Mouse (Mus musculus): Measurements from ENCODE around the gene Fry. TPM values are rescaled to one million over a fixed set of nuclear protein-coding genes. Genes with fewer than 3 reads are reported as not detected.

Gene Fry
- total RNA-seq, 2 experiments from 2014 or later, result 59.8 to 70.0 TPM

DNA sequence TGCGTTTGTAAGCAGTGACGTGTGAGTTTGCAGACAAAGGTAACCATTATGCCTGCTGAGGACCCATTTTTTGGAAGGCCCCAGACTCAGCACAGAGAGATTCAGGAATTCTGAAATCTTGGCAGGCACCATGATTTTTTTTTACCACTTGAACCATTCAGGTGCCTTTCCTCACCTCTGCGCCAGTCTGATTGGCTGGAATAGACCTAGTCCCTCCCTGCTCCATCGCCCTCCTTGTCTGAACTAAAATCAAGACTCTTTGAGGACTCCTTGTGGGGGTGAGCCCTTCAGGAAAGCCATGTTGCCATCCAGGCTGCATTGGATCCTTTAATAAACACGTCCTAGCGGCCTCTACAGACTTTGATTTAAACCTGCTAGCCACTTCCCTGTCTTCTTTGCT is 103.4 kb downstream of the Fry start:
- no peak for DNase-seq (ENCODE audit: low spot score)

DNA sequence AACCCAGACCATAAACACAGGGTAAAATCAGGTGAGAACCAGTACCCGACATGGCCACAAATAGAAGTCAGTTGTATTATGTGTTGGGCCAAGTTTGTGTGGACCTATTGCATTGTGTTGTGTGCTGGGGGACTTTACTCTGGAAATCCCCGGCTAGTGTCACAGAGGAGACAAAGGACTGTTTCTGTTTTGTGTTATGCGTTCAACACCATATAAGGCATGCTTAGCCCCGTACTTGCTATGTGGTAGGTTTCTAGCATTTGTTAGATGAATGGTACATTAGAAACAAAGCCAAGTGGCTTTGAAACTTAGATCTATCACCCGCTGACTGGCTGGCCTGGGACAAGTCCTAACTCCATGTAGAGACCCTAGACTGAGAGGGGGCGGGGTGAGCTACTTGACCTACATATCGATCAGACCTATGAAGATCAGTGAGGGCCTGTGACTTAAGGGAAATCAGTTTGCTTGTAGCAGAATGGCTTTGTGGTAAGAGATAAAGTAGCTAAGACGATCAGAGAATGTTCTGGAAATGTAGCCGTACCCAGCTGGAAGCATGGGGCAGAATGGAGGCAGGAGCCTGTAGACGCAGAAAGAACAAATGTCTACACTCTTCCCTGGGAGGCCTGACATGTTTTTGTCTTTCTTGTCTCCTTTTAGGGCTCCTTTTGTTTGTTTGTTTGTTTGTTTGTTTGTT is 105.2 kb downstream of the Fry start:
- no peak for DNase-seq (ENCODE audit: low spot score)

DNA sequence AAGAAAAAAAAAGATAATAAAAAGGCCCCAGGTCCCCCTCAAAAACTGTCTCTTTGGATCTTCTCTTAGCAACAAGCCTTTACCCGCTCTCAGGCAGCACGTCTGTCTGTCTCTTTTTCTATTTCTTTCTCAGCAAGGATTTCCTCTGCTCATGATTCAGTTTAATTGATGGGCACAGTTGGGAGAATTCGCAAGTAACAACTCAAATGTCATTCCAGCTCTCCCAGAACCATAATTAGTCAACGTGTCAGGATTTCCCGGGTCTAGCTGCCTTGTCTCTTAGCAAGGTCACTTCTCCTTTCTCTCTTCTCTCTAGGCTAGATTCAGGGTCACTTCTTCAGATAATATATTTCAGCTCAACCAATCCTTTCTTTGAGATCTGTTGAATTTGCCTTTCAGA is 110.6 kb downstream of the Fry start:
- no peak for DNase-seq (ENCODE audit: low spot score)

DNA sequence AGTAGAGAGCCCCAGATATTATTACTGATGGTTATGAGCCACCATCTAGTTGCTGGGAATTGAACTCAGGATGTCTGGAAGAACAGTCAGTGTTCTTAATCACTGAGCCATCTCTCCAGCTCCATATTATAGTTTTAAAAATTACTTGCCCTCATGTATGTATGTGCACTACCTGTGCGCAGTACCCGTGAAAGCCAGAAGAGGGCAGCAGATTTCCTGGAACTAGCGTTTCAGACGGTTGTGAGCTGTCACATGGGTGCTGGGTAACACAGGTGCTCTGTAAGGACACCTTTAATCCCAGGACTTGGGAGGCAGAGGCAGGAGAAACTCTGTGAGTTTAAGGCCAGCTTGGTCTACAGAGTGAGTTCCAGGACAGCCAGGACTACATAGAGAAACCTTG is 111.3 kb downstream of the Fry start:
- DNase-seq (ENCODE audit: low spot score), result no peak

DNA sequence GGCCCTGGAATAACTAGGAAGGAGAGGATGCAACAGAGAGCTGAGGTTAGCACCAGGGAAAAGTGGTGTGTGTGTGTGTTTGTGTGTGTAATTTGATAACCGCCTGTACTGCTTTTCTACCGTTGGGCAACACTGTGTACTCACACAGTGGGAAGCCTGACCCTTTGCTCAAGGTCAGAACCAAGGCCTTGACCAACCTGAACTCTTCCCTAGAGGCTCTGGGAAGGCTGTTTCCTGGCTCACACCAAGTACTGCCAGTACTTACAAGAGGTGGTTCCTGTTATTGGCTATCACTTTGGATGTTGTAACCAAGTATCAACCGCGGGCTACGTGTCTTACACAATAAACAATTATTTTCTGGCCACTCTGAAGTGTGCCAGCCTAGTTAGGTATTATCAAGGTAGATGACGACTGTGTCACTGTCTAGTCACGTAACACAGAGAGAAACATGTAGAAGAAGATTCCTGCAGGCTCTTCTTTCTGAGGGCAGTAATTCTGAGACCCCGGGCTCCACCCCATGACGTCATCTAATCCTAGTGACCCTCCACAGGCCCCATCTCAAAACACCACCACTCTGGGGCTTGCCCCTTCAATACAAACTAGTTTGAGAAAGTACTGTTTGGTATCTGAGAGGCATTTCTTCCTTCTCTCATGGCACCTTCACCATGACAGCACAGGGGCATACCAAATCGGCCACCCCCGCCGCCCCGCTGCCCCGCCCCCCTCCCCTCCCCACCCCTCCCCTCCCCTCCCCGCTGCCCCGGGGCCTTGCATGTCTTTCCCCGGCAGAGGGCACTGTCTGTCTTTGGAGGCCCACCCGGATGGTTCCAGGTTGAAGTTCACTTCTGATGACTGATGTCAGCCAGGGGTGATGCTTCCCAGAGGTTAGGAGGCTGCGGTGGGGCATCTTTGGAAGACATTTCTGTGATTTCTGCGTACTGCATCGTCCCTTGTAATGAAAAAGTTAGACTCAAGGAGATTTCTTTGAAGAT is 114.0 kb downstream of the Fry start:
- peak; percentile 11 for DNase-seq (ENCODE audit: low spot score)

DNA sequence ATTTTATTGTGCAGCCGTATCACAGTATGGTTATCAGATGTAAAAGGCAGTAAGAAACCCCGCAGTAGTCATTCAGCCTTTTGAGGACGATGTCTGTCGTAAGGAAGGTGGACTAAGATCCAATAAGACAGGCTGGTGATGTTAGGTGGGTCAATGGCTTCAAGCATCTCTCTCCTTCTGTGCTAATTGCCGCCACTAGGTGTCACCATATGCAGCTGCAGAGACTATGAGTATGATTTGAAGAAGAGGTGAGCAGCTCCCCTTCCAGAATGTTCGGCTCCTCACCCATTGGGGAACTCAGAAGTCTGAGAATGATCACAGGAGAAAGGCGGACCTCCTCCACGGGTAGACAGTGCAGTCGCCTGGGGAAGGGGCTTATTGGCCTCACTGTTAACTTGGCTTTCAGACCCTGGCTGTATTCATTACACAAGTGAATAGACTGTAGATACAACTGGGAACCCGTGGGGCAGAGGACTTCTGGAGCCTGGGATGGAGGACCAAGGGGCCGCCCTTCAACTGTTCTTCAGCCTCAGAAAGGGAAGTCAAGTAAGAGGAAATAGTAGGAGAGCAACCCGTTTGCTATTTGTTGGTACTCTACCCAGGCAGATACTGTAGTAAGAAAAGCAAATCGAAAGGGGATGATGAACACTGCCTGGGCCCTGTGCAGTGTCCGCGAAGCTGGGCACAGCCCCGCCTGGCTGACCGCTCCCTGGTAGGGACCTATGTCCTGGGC is 114.9 kb downstream of the Fry start:
- peak; percentile 67 for DNase-seq (ENCODE audit: low spot score)

DNA sequence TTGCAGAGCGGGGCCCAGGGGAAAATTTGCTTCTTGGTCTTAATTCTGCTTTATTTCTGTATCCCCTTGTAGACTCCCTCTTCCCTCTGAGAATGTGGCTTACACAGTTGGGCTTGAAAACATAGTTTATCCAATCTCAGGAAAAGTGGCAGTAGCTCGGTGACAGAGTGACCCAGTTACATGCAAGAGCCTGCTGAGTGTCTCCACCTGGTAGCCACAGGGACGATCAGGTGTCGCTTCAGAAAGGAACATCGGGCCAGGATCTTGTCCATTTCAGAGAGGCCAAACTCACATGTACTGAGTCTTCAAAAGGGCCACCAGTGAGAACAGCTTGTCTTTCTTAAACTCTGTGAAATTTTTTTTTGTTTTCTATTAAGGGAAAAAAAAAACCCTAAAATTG is 117.5 kb downstream of the Fry start:
- no peak for DNase-seq (ENCODE audit: low spot score)

DNA sequence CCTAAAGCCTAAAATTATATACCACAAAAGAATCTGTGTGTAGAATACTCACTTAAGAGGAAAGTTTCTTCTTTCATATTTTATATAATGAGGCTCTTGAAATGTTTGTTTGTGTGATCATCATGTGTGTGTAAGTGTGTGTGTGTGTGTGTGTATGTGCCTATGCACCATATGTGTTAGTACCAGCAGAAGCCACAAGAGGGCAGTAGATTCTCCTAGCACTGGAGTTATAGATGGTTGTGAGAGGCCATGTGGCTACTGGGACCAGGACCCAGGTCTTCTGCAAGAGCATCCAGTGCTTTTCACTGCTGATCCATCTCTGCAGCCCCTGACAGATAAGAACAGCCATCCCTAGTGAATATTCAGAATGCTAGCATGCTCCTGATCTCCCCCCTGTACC is 118.2 kb downstream of the Fry start:
- no peak for DNase-seq (ENCODE audit: low spot score)

DNA sequence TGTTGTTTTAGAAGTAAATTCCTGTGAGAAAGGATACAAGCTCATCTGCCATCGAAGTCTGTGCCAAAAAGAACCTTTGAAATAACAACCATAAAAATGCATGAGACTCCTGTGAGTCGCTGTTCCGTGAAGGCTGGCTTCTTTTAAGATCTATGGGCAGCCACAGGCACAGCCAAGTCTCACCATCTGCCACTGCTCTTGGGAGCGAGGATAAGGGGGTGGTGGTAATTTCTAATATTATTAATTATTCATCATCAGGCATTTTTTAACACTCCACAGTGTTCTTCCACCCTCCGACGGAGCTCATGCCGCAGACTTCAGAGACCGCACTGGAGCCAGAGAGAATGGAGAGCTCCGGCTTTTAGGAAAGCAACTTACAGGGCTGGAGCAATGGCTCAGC is 123.2 kb downstream of the Fry start:
- no peak for DNase-seq (ENCODE audit: low spot score)

DNA sequence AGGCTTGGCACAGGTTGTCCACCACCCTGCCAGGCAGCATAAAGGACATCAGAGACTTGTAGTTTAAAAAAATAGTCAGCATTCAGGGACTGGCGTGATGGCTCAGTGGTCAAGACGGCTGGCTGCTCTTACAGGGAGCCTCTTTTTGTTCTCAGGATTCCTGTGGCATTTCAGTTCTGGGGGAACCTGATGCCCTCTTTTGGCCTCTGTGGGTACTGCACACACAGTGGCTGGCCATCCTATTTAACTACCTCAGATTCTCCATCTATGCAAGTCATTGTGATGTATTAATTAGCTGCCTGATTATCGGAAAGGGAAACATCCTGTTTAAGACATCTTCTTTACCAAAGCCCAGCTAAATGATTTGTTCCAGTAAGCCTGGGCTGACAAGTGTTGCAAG is 128.3 kb downstream of the Fry start:
- DNase-seq (ENCODE audit: low spot score), result no peak

DNA sequence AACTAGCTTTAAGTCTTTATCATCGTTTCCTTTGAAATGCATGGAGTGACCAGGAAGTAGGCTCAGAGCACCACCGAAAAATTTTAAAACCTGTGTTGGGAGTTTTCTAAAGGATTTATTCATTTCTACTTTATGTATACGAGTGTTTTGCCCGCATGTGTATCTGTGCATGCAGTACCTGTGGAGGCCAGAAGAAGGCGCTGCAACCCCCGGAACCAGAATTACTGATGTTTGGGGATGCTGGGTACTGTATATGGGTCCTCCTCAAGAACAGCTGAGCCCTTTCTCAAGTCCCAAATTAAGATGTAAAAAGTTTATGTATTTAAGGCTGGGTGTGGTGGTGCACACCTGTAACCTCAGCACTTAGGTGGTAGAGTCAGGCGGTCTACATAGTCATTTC is 139.3 kb downstream of the Fry start:
- DNase-seq (ENCODE audit: low spot score), result no peak

DNA sequence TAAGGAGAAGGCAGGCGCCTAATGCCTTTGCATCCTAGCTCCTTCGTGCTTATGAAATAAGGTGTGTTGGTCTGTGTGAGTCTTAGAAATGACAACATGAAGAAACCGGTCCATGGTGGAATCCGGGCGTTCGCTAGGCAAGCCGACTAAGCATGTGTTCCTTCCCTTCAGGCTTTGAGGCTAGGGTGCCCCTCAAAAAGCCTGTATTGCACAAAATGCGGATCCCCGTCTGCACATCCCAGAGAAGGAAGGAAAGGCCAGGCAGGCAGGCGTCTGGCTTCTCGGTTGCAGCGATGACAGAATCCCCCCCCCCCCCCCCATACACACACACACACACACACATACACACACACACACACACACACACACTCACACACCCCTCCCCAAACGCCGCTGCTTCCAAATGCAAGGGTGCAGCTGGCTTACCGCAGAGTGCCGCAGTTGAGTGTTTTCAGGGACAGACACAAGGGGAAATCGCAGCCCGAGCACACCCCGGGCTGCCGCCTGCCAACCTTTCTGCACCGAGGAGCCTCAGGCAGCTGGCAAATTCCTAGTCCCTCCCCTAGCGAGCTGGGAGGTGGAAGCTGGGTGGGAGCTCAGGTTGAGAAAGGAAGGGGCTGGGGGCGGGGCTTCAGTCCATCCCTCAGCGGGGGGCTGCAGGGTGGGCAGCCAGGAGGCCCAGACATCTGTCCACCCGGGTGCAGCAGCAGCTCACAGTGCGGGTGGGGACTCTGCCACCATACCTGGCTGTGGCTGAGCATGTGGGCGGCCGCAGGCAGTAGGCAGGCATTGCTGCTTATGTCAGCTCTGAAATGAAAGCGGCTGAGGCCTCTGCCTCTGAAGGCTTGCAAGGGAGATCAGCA is 141.0 kb downstream of the Fry start:
- peak; percentile 3 for DNase-seq (ENCODE audit: low spot score)

DNA sequence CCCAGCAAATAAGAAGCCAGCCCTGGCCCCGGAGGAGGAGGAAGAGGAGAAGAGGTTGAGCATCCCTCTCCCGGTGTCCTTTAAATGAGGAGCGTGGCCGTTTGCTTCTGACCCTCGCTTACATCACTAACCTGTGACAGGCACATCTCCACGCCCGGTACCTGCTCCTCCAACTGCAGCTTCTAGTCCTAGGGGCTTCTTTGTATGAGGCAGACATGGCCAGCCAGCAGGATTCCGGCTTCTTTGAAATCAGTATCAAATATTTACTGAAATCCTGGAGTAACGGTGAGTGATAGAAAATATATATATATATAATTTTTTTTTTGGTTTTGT is 141.6 kb downstream of the Fry start:
- DNase-seq (ENCODE audit: low spot score), result no peak

DNA sequence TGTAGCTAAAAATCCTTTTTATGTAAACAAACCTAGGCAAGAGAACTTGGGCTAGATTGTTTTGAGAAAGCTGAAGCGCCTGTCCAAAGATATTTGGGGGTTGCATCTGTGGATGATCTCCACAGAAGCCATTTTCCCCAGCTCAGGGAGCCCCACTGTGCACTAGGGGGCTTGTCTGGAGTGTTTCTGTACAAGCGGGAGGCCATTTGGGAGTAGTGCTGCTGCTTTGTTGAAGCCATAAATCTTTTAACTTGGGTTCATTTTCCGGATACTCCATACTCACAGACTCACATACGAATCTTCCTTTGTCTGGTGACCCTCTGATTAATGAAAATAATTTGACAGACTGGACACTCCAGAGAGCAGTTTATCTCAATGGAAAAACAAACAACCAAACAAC is 142.9 kb downstream of the Fry start:
- DNase-seq (ENCODE audit: low spot score), result no peak

DNA sequence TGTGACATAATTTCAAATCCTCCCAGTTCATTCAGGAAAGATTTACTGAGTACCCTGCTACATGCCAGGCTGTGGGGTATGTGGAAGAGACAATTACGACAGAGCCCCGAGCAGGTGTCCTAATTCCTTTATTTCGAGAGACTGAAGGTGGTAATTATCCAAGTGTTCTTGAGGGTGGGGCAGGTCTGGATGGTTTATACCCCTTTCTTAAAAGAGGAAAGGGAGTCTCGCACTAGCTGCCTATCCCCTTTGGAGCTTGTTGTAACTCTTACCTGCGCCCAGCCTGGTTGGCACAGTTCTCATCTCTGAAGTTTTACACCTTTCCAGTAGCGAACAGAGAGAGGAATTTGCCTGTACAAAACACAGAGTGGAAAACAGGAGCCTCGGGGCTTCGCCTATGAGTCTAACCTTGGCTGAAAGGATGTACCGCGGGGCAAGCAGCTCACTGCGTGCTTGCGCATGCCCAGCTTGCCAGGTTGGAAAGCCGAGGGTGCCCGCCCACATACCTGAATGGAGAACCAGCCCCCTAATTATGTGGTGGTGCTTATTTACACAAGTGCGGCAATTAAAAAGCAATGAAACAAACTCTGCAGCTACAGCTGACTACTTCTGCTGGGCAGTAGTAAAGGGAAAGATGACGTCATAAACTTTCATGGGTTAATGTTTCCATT is 143.7 kb downstream of the Fry start:
- DNase-seq (ENCODE audit: low spot score), result no peak

DNA sequence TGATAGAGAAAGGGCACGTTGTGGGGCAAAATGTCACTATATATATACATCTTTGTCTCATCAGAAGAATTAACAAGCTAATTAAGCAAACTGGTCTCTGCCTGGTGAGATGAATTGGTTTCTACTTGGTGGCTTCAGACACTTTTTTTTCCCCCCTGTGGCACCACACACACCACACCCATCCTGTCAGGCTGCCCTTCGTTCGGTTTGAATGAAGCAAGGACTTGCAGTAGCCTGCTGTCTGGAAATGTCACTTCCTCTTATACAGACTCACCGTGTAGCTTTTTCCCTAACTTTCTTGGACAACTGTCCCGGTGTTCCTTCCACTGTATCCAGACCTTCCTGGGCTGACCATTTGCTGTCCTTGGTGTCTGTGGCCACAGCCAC is 144.3 kb downstream of the Fry start:
- peak; percentile 5 for DNase-seq (ENCODE audit: low spot score)

DNA sequence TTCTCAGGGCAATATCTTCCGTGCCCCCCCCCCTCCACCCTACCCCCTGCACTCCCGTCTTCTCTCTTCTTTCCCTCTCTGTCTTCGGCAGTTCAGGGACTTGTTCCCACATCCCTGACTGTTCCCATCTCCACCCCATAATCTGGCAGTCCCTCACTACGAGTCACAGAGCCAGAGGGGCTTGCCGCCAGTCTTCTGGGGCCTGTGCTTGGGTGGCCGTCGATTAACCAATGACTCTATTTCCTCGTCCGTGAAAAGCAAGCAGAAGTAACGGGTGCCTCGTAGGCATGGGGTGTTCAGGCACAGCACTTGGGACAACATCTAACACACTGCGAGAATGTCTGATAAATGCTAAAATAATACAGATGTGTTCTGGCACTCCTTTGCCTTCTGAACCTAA is 144.7 kb downstream of the Fry start:
- DNase-seq (ENCODE audit: low spot score), result peak; percentile 17

DNA sequence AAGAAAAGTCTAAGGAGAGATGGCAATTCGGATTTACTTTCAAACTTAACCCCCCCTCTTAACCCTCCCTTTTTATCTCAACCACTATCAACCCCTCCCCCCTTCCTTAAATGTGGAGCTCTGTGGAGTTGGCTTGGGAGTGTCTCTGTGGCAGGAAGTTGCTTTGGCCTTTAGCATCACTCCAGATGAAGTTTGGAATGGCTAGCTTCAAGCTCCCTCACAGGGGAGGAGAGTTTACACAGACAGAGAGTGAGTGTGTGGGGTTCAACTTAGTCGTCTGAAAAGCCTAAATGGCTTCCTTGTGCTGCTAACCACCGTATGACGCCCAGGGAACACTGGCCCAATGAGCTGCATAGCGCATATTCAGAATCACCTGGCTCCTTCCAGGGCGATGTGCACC is 145.2 kb downstream of the Fry start:
- DNase-seq (ENCODE audit: low spot score), result no peak

DNA sequence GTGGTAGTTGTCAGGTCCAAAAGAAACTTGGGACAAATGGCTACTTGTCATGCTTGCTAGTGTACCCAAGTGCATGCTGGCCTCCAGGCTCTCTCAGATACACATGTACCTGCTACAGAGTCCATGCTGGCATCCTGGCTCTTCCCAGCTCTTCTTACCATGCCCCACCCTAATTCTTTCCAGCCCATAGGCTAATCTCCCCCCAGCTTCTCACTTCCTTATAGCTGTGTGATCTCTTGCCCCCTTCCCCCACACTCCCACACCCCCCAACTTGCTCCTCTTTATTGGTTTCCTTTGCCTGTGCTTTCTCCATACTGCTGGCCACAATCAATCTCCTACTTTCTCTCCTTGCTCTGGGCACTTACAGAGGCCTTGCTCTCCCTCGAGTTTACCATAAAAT is 146.6 kb downstream of the Fry start:
- no peak for DNase-seq (ENCODE audit: low spot score)

DNA sequence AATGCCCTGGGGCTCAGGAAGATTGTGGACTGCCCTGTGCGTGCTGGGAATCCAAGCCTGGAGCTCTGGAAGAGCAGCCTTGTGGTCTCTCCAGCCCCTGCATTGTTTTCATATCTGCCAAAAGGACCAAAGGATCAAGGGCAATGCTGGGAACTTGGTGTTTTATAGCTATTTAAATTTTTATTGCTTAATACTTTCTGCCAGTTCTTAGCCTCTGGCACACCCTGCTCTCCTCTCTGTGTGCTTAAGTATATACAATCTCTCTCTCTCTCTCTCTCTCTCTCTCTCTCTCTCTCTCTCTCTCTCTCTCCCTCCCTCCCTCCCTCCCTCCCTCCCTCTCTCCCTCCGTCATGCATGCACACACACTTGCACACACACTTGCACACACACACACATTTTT is 147.5 kb downstream of the Fry start:
- no peak for DNase-seq (ENCODE audit: low spot score)

DNA sequence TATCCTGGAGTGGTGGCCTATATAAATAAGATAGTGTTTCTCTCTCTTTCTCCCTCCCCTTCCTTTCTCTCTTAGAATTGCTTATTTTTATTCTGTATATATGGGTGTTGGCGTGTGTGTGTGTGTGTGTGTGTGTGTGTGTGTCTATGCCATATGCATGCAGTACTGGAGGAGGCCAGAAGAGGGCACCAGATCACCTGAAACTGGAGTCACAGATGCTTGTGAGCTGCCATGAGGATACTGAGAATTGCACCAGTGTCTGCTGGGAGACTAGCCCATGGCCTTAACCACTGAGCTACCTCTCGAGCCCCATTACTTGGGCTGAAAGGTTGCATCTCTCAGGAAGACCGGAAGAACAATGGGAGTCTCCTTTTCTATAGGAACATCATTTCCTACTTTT is 149.8 kb downstream of the Fry start:
- DNase-seq (ENCODE audit: low spot score), result no peak
